Mouse (Mus musculus) Patski (cell line): ENCODE measurements at regions not wholly inside any gene's neighbourhood (a gene's known extent, or its start where the extent isn't known, plus 50 kb on each side); places are given as distances from the start of the nearest gene placed in this dataset.

Experiments
- ATAC-seq: fragments of 100-300 bp; one replicate; pipeline ENCODE4 v1.8.0; 2021
- CTCF ChIA-PET: fragments of 350-600 bp; sonication (Branson Sonifier 250); formaldehyde crosslinking; loops from one replicate; lab custom pipeline; 2022; ENCODE audit warnings: inconsistent platforms; lab: Charles Lee
- POLR2A ChIA-PET: fragments of 350-600 bp; sonication (Branson Sonifier 250); formaldehyde crosslinking; loops from one replicate; lab custom pipeline; 2022; ENCODE audit warnings: antibody characterized with exemption, inconsistent platforms; lab: Charles Lee
- DNase-seq: peaks from one replicate; pipeline ENCODE4 v3.0.0-alpha.2; 2011; ENCODE audit warnings: low read depth, low spot score
- H3K27me3 ChIP-seq: fragments of 371-371 bp; one replicate; pipeline ENCODE4 v1.5.1; 2021
- CTCF ChIP-seq: fragments of 100-300 bp; IDR thresholded peaks from one replicate; pipeline ENCODE4 v1.5.1; 2021
- in situ Hi-C: fragments of 300-500 bp; cut with MboI; formaldehyde crosslinking; loops from 3 replicates; pipeline ENCODE4 v1.11.1; 2018; ENCODE audit warnings: low pct_unique_long_range_greater_than_20kb, mixed read lengths

DNA sequence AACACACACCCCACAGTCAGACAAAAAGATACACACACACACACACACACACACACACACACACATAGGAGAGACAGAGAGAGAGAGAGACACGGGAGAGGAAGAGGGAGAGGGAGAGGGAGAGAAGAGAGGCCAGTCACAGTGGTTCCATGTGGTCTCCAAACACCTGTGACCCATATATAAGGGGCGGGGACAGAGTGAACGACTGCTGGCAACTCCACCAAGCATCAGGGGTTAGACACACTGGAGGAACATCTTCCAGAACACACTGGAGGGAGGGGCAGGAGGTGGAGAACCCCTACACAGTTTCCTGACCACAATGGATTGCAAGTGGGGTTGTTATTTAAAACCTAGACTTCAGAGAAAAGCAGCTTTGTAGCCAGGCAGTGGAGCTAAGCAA lies 321.4 kb downstream of the Hlx start:
- no peaks in the 10 kb centered on the region for H3K27me3 ChIP-seq
- in situ Hi-C loops = no loop called here
- no peak for TF ChIP-seq CTCF
- ChIA-PET POLR2A (no interaction called here), CTCF (no interaction called here)
- ATAC-seq (no peak), DNase-seq (no peak)

DNA sequence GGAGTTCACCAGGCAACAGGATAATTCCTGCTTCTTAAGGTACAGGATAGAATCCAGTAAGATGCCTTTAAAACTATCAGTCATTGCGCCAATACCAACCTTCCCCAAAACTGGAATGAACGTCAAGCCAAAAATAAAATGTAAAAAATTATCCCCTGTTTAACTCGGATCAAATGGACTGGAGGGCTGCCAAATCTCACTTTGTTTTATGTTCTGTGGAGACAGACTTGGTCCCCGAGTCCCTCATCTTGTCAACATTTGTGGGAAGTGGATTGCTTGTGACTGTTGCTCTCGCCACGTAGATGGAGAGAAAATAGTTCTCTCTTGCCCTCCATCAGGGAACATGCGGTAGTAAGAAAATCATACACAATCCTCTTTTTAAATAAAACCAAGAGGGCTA lies 322.4 kb downstream of the Hlx start:
- in situ Hi-C loops = no loop called here
- ATAC-seq (no peak), DNase-seq (no peak)
- TF ChIP-seq CTCF = no peak
- ChIA-PET CTCF (no interaction called here), POLR2A (no interaction called here)
- H3K27me3 ChIP-seq = no peaks in the 10 kb centered on the region

- TF ChIP-seq CTCF = no peak
- no peak for DNase-seq
- no peak for ATAC-seq
- POLR2A ChIA-PET = no interaction called here
- peaks cover 15% of the 10 kb centered on the region for H3K27me3 ChIP-seq
- CTCF ChIA-PET = no interaction called here
- in situ Hi-C loops = loop anchor here (5.0 kb wide), 1 partner anchor 131 kb away; no protein-coding TSS in a partner anchor
Observed at GRCm38 (mm10) chr1:184402985-184403384, 329.4 kb downstream of the Hlx start.

GRCm38 (mm10) chr1:184395215-184395614 lies 337.2 kb downstream of the Hlx start:
- no peak for DNase-seq
- peak; percentile 74 for TF ChIP-seq CTCF
- in situ Hi-C loops = no loop called here
- POLR2A ChIA-PET = no interaction called here
- H3K27me3 ChIP-seq = peaks cover 26% of the 10 kb centered on the region
- no peak for ATAC-seq
- CTCF ChIA-PET = interaction anchor here (0.9 to 2.3 kb wide), 3 partner anchors 11 to 129 kb away, joined by 3 to 8 read pairs (median 3); no protein-coding TSS in a partner anchor

- no peak for TF ChIP-seq CTCF
- ChIA-PET POLR2A (no interaction called here), CTCF (interaction anchor here (0.6 to 2.3 kb wide), 4 partner anchors 11 to 128 kb away, joined by 3 to 8 read pairs (median 3); no protein-coding TSS in a partner anchor)
- peaks cover 26% of the 10 kb centered on the region for H3K27me3 ChIP-seq
- no peak for ATAC-seq
- no peak for DNase-seq
- in situ Hi-C loops = no loop called here
Observed at GRCm38 (mm10) chr1:184394559-184395194, 337.7 kb downstream of the Hlx start.

DNA sequence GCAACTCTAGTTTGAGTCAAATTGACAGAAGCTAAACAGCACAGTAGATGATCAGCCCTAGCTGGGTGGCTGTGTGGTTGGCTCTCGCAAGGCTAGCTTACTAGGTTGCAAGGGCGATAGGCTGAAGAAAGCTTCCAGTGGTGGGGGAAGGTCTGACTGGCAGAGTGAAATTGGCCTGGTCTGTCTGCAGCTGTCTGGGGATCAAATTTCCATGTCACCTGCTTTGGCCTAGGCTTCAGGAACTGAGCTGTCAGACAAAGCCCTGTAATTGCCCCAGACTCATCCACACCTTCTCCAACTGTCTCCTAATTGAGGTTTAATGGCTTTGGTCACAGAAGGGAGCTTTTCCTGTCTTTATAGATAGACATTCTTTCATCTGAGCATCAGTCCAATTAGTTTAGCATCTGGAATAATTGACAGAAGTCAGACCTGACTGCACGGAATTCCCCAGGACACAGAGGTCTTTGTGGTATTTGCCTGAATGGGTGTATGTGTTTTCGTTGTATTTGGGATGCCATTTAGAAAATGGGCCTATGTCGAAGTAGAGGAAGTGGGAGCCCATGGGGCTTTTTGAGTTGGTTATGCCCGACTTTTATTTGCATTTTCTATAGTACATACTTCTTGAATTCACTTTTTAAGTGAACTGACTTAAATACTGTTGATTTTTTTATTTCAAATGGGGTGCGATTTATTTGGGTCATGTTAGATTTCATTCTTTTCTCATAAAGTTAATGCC lies 348.2 kb downstream of the Hlx start:
- in situ Hi-C loops = no loop called here
- POLR2A ChIA-PET = interaction anchor here (1.0 kb wide), 1 partner anchor 23 kb away, joined by 3 read pairs; no protein-coding TSS in a partner anchor
- ATAC-seq = no peak
- peaks cover 7% of the 10 kb centered on the region for H3K27me3 ChIP-seq
- TF ChIP-seq CTCF = no peak
- CTCF ChIA-PET = interaction anchor here (1.1 kb wide), 1 partner anchor 11 kb away, joined by 3 read pairs; no protein-coding TSS in a partner anchor
- DNase-seq = peak; percentile 31

GRCm38 (mm10) chr1:184378665-184379064 lies 344.6 kb upstream of the 1700056E22Rik start:
- CTCF ChIA-PET = no interaction called here
- POLR2A ChIA-PET = no interaction called here
- no peak for ATAC-seq
- peaks cover 5% of the 10 kb centered on the region for H3K27me3 ChIP-seq
- TF ChIP-seq CTCF = peak; percentile 22
- DNase-seq = no peak
- in situ Hi-C loops = no loop called here

DNA sequence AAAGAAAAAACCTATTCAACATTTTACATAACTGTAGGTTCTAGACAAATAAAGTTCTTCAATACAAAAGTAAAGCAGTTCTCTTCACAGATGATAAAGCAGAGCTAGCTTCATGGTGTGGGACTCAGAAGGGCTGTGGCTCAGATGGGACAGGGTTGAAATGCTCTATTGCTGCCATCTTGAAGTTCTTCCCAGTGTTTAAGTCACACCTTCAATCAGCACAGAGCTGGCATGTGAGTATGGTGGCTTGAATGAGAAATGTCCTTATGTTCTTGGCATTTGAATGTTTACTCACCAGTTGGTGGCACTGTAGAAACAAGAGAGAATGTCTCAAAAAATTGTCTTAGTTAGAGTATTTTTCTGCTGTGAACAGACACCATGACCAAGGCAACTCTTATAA lies 330.9 kb upstream of the 1700056E22Rik start:
- H3K27me3 ChIP-seq = peaks cover 28% of the 10 kb centered on the region
- POLR2A ChIA-PET = no interaction called here
- in situ Hi-C loops = no loop called here

GRCm38 (mm10) chr1:184358226-184358568 lies 324.1 kb upstream of the 1700056E22Rik start:
- ChIA-PET POLR2A (no interaction called here), CTCF (no interaction called here)
- ATAC-seq (no peak), DNase-seq (no peak)
- in situ Hi-C loops = no loop called here
- TF ChIP-seq CTCF = no peak
- H3K27me3 ChIP-seq = peaks cover 16% of the 10 kb centered on the region

More for the DNA sequence above, 330.9 kb upstream of the 1700056E22Rik start:
- no peak for TF ChIP-seq CTCF
- ATAC-seq (no peak), DNase-seq (no peak)
- CTCF ChIA-PET = interaction anchor here (1.3 kb wide), 1 partner anchor 13 kb away, joined by 4 read pairs; no protein-coding TSS in a partner anchor

- ATAC-seq (no peak), DNase-seq (no peak)
- in situ Hi-C loops = no loop called here
- peaks cover 13% of the 10 kb centered on the region for H3K27me3 ChIP-seq
- ChIA-PET CTCF (no interaction called here), POLR2A (no interaction called here)
- no peak for TF ChIP-seq CTCF
Observed at GRCm38 (mm10) chr1:184357474-184358225, 323.5 kb upstream of the 1700056E22Rik start.
